Mouse (Mus musculus) induced T-regulatory cell, adult 2 months (primary cell): ENCODE measurements around the gene Aff3.
A peak's percentile ranks its signal among the peaks of the same experiment; 100 is the strongest.

Experiments used
- DNase-seq: peaks from one replicate; pipeline ENCODE4 v3.0.0-alpha.2; 2012; ENCODE audit warnings: low read depth

Gene Aff3

GRCm38 (mm10) chr1:38664777-38665176 is at the start of gene Aff3:
TSS of gene Aff3 (minus strand) at chr1:38664955.
- DNase-seq = peak; percentile 75

- no peak for DNase-seq
Observed at GRCm38 (mm10) chr1:38700646-38701045, 35.9 kb upstream of the Aff3 start.

- no peak for DNase-seq
Observed at GRCm38 (mm10) chr1:38699244-38699643, 34.5 kb upstream of the Aff3 start.

- DNase-seq = peak; percentile 36
Observed at GRCm38 (mm10) chr1:38695812-38696681, 31.3 kb upstream of the Aff3 start.

- DNase-seq = peak; percentile 13
Observed at GRCm38 (mm10) chr1:38695089-38695811, 30.5 kb upstream of the Aff3 start.

GRCm38 (mm10) chr1:38694142-38694541 is 29.4 kb upstream of the Aff3 start:
- peak; percentile 66 for DNase-seq

- DNase-seq = no peak
Observed at GRCm38 (mm10) chr1:38690471-38690870, 25.7 kb upstream of the Aff3 start.

- DNase-seq = no peak
Observed at GRCm38 (mm10) chr1:38688216-38688615, 23.5 kb upstream of the Aff3 start.

GRCm38 (mm10) chr1:38685706-38686105 is 21.0 kb upstream of the Aff3 start:
- DNase-seq = no peak

- no peak for DNase-seq
Observed at GRCm38 (mm10) chr1:38683158-38683721, 18.5 kb upstream of the Aff3 start.

GRCm38 (mm10) chr1:38679890-38680289 is 15.1 kb upstream of the Aff3 start:
- no peak for DNase-seq

GRCm38 (mm10) chr1:38671756-38672155 is 7.0 kb upstream of the Aff3 start:
- DNase-seq = no peak

GRCm38 (mm10) chr1:38671019-38671418 is 6.3 kb upstream of the Aff3 start:
- DNase-seq = peak; percentile 53

GRCm38 (mm10) chr1:38668327-38668726 is 3.6 kb upstream of the Aff3 start:
- DNase-seq = no peak

GRCm38 (mm10) chr1:38667892-38668291 is 3.1 kb upstream of the Aff3 start:
- DNase-seq = no peak

GRCm38 (mm10) chr1:38666766-38667118 is 2.0 kb upstream of the Aff3 start:
- no peak for DNase-seq

- DNase-seq = no peak
Observed at GRCm38 (mm10) chr1:38666111-38666765, 1.5 kb upstream of the Aff3 start.

- DNase-seq = peak; percentile 79
Observed at GRCm38 (mm10) chr1:38665611-38666010, 856 bp upstream of the Aff3 start.

GRCm38 (mm10) chr1:38664261-38664660 is 494 bp downstream of the Aff3 start:
- peak; percentile 49 for DNase-seq

GRCm38 (mm10) chr1:38662616-38663193 is 2.0 kb downstream of the Aff3 start:
- DNase-seq = peak; percentile 70

GRCm38 (mm10) chr1:38658933-38659553 is 5.7 kb downstream of the Aff3 start:
- DNase-seq = peak; percentile 34

GRCm38 (mm10) chr1:38658376-38658775 is 6.4 kb downstream of the Aff3 start:
- peak; percentile 54 for DNase-seq
